Mouse (Mus musculus) liver, postnatal 0 days (tissue): ENCODE measurements around the gene Kctd11. TPM values are rescaled to one million over a fixed set of nuclear protein-coding genes. Genes with fewer than 3 reads are reported as not detected.

Experiments
- ATAC-seq: fragments of 200-750 bp; cut with Nextera tagmentation; 2 replicates; pipeline ENCODE4 v1.8.0; 2017; ENCODE audit warnings: mild to moderate bottlenecking, moderate library complexity
- DNase-seq: peaks from one replicate; pipeline ENCODE4 v3.0.0-alpha.2; 2016
- H3K27ac ChIP-seq: fragments of 300-500 bp; sonication (generic); 2 replicates; pipeline ENCODE4 v1.5.1; 2014; ENCODE audit warnings: antibody characterized with exemption, moderate library complexity, mild to moderate bottlenecking, low read depth
- H3K27me3 ChIP-seq: fragments of 300-500 bp; sonication (generic); 2 replicates; pipeline ENCODE4 v1.6.1; 2014; ENCODE audit warnings: low read length, control low read depth, mixed read lengths; ENCODE audit not compliant: insufficient read depth
- H3K36me3 ChIP-seq: fragments of 300-500 bp; sonication (generic); replicated peaks from 2 replicates; pipeline ENCODE4 v1.6.1; 2014; ENCODE audit warnings: mild to moderate bottlenecking, control low read depth, low read length, moderate library complexity, mixed read lengths; ENCODE audit not compliant: insufficient read depth
- H3K4me1 ChIP-seq: fragments of 300-500 bp; sonication (generic); 2 replicates; pipeline ENCODE4 v1.6.1; 2014; ENCODE audit warnings: antibody characterized with exemption, mild to moderate bottlenecking, control low read depth; ENCODE audit not compliant: insufficient read depth
- H3K4me2 ChIP-seq: fragments of 300-500 bp; sonication (generic); 2 replicates; pipeline ENCODE4 v1.6.1; 2014; ENCODE audit warnings: low read depth, mild to moderate bottlenecking, low read length, moderate library complexity, mixed read lengths
- H3K4me3 ChIP-seq: fragments of 300-500 bp; sonication (generic); 2 replicates; pipeline ENCODE4 v1.5.1; 2014; ENCODE audit warnings: low read depth, low read length
- H3K9ac ChIP-seq: fragments of 300-500 bp; sonication (generic); replicated peaks from 2 replicates; pipeline ENCODE4 v1.6.1; 2014; ENCODE audit warnings: mild to moderate bottlenecking, moderate library complexity
- H3K9me3 ChIP-seq: fragments of 300-500 bp; sonication (generic); 2 replicates; pipeline ENCODE4 v1.6.1; 2016; ENCODE audit warnings: mild to moderate bottlenecking, control low read depth, low read length, mixed read lengths
- CTCF ChIP-seq: sonication (generic); IDR thresholded peaks from 2 replicates; pipeline ENCODE4 v1.5.1; 2016; ENCODE audit warnings: antibody characterized with exemption, low read depth
- EP300 ChIP-seq: IDR thresholded peaks from 2 replicates; pipeline ENCODE4 v1.6.1; 2016; ENCODE audit warnings: antibody characterized with exemption, low read depth, mild to moderate bottlenecking
- WGBS: fragments of 180-500 bp; shearing (Covaris S2); extraction: QIAGEN DNeasy Blood & Tissue Kit; methylation state at CpG from one replicate; pipeline ENCODE4 v1.1.7; 2014; ENCODE audit not compliant: insufficient replicate concordance; 5-methylcytosine and 5-hydroxymethylcytosine counted together
- polyA plus RNA-seq: library from polyadenylated mRNA; unstranded; fragments of >200 nt; fragmentation: Nextera tagmentation; extraction: Ambion mirVana; gene quantifications from 2 replicates; pipeline ENCODE4 v1.2.1, GENCODE M21; 2015

Kctd11 gene
- polyA plus RNA-seq, 1 experiment from 2014 or later, result 0.92 TPM

DNA sequence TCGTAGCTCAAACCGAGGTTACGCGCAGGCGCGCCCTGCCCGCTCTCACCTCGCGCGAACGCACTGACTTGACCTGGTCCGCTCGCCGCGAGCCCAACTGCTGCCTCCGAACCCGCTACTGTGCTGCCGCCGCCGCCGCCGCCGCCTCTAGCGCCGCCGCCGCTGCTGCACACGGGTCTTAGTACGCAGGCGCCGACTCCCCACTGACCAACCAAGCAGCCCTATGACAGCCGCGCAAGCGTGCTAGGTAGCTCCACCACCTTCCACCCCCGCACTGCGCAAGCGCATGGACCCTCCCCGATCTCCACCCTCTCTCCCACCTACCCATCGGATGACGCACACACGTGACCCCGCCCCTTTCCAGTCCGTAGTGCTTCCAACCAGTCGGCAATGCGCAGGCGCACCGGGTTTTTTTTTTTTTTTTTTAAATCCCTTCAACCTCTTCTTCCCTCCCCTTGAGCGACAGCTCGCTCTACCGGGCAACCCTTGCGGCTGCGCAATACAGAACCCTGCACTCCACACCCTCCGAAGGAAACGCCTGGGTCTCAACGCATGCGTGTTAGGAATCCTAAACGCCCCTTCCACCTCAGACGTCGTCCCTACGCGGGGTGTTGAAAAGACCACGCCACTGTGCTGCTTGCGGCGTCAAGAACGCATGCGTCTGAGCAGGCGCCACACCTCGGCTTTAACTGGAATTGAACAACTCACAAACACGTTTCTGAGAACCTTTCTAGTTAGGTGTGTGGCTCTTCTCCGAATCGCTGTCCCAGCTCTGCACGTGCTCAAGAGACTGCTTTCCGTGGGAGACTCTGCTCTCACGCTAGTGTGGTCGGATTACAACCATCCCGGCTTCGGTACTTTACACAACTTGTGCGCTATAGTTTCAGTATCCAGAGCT is 40.2 kb upstream of the Kctd11 start, which contains the start of gene Eif5a:
Gene Eif5a, minus strand, starts transcription at position 845 of the 898 bp plus-strand sequence.
- ATAC-seq, result peak; percentile 88
- Histone ChIP-seq H3K9me3 (no peaks in the 10 kb centered on the region), H3K9ac (peak within 1 kb of the TSS; percentile 91), H3K4me1 (peaks cover 40% of the 10 kb centered on the region), H3K4me3 (peak within 1 kb of the TSS; percentile 96), H3K27ac (peak within 1 kb of the TSS; percentile 100), H3K4me2 (peak within 1 kb of the TSS; percentile 92), H3K27me3 (no peaks in the 10 kb centered on the region), H3K36me3 (peaks cover 26% of the 10 kb centered on the region)
- WGBS, result under 1% methylated on average over 78 of the region's 78 CpGs
- DNase-seq, result peak; percentile 100
- TF ChIP-seq EP300 (peak; percentile 51; the same call in 1 of the 2 replicates), CTCF (peak; percentile 86)

DNA sequence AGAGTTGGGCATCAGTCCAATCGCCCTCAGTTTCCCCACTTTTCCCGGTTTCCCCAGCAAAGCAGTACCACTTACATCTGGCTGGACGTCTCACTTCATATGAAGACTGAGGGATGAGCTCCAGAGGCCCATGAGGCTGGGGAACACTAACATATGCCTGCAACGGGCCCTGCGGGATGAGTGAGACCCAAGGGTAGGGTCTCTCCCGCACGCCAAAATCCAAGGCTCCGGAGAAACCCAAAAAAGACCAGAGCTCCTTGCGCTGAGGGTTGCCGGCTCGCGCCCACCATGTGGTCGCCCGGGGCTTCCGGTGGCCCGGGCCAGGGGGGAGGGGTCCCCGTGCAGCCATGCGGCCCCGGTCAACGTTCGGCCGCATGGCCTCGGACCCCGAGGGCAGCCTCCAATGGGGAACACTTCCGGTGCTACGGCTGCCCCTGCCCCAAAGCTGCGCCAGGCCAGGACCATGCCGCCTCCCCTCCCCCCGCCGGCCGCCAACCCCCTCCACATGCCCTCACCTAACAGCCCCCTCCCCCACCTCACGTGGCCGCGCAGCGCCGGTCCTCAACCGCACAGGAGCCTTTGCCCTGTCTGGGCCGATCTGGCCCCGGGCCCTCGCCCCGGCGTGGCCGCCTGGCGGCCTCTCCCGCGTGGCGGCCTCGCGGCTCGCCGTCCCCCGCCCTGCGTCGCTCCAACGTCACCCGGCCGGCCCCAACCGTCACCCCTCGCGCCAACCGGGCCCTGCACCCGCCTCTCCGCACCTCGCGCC is 39.2 kb upstream of the Kctd11 start:
- H3K27me3 ChIP-seq, result no peaks in the 10 kb centered on the region
- H3K9ac ChIP-seq, result peak overlapping the region; percentile 91
- peak overlapping the region; percentile 92 for H3K4me2 ChIP-seq
- H3K4me3 ChIP-seq, result peak overlapping the region; percentile 96
- WGBS, result under 1% methylated on average over 32 of the region's 65 CpGs
- H3K4me1 ChIP-seq, result peaks cover 49% of the 10 kb centered on the region
- H3K36me3 ChIP-seq, result peaks cover 35% of the 10 kb centered on the region
- peak overlapping the region; percentile 100 for H3K27ac ChIP-seq
- DNase-seq, result peak; percentile 76
- ATAC-seq, result peak; percentile 29
- no peaks in the 10 kb centered on the region for H3K9me3 ChIP-seq
- TF ChIP-seq EP300, result no peak
- TF ChIP-seq CTCF, result no peak

DNA sequence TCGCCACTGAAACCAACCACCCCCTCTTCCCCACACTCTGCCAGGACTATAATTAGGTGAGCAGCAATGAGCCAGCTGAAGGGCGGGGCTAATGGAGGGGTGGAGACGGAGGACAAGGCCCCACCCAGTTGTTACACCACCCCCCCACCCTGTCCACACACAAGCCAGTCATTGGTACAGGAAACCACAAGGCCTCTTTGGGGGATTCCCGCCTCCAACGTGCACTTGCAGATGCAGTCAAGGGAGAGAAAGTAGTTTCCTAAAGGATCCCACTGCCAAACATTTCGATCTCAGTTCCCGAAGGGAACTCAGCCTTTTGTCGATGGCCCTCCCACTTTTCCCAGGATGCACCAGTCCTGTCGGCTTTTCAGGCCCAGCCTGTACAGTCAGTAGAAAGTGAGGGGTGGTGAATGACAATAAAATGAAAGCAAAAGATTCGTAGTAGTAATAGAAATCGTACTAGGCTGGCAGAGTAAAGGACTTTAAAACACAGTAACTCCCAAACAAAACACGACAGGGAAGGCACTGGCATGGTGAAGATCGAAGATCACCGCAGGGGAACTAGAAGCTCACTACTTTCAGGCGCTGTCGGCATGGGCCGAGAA is 38.6 kb upstream of the Kctd11 start:
- TF ChIP-seq CTCF, result no peak
- peak; percentile 61 for TF ChIP-seq EP300
- H3K4me1 ChIP-seq, result peaks cover 55% of the 10 kb centered on the region
- peak; percentile 28 for ATAC-seq

DNA sequence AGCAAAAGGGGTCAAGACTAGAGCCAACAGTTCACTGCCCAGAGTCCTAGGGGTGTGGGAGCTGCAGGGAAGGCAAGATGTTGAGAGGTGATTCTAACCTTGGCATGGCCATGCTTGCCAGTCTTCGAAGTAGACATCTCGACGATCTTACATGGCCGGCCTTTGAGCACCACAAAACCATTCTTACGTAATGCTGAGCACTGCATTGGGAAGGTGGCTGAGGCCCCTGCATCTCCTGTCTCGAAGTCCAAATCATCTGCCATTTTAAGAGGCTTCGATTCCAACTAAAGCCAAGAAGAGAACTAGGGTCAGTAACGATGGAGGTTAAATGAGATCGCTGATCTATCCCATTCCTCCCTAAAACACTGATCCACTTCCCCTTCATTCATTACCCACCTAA is 37.8 kb upstream of the Kctd11 start:
- ATAC-seq (no peak), DNase-seq (peak; percentile 13)
- Histone ChIP-seq H3K4me2 (peak overlapping the region; percentile 92), H3K4me1 (peaks cover 61% of the 10 kb centered on the region), H3K27ac (peak overlapping the region; percentile 100), H3K4me3 (peak overlapping the region; percentile 96), H3K9ac (peak overlapping the region; percentile 91), H3K36me3 (peaks cover 41% of the 10 kb centered on the region), H3K9me3 (no peaks in the 10 kb centered on the region), H3K27me3 (no peaks in the 10 kb centered on the region)
- no peak for TF ChIP-seq EP300
- no peak for TF ChIP-seq CTCF
- 47% methylated on average over 9 of the region's 9 CpGs for WGBS

More for the DNA sequence above, 38.6 kb upstream of the Kctd11 start:
- DNase-seq, result peak; percentile 95
- Histone ChIP-seq H3K9me3 (no peaks in the 10 kb centered on the region), H3K4me3 (peak overlapping the region; percentile 96), H3K27me3 (no peaks in the 10 kb centered on the region), H3K4me2 (peak overlapping the region; percentile 92), H3K27ac (peak overlapping the region; percentile 100), H3K9ac (peak overlapping the region; percentile 91), H3K36me3 (peaks cover 41% of the 10 kb centered on the region)
- under 1% methylated on average over 17 of the region's 17 CpGs for WGBS

DNA sequence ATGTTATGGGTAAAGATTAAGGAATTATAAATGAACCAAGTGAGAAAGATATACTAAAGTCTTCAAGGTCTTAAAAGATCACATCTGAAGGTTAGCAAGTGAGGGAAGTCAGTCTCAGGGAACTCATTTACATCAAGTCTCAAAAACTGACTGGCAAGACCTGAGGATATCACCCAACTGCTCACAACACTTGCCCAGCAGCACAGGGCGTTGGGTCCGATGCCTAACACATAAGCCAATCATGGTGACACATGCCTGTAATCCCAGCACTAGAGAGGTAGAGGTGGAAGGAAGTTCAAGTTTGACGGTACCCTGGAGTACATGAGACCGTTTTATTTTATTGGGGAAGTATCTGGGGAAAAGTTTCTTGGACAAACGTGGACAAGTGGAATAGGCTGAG is 36.9 kb upstream of the Kctd11 start:
- Histone ChIP-seq H3K36me3 (peaks cover 41% of the 10 kb centered on the region), H3K4me3 (no peak overlapping the region), H3K27me3 (no peaks in the 10 kb centered on the region), H3K9ac (no peak overlapping the region), H3K4me1 (peaks cover 64% of the 10 kb centered on the region), H3K4me2 (0 out of 2 replicates have a peak overlapping the region, but pooled peaks have one; percentile 99), H3K27ac (peak overlapping the region; percentile 35; the same call in 1 of the 2 replicates), H3K9me3 (no peaks in the 10 kb centered on the region)
- no peak for ATAC-seq
- WGBS, result 72% methylated on average over 5 of the region's 5 CpGs
- TF ChIP-seq EP300 (no peak), CTCF (no peak)
- DNase-seq, result peak; percentile 11
